8 mouse cellular contexts compared by ENCODE assay signal in genomic region chr12:112130957-112131356, GRCm38 (mm10). TPM values are rescaled to one million over a fixed set of nuclear protein-coding genes. Genes with fewer than 3 reads are reported as not detected.
DNase-seq lines count a peak whose midpoint lies in the region; ATAC-seq and TF ChIP-seq lines count a peak whose summit lies in the region.

No protein-coding gene starts in this region.

- peak overlapping the region; percentile 57 for H3K27ac ChIP-seq in testis, adult 2 months (ENCODE audit: control insufficient read depth, insufficient read depth, low read depth, low read length)
- no peak overlapping the region for H3K27ac ChIP-seq in hindbrain, embryonic 16.5 days (ENCODE audit: low read depth, low read length)
- no peak overlapping the region for H3K27ac ChIP-seq in liver, embryonic 11.5 days (ENCODE audit: low read depth, low read length)
- peak overlapping the region; percentile 94 for H3K27ac ChIP-seq in stomach, postnatal 0 days (replicated peaks)

- H3K9ac ChIP-seq in hindbrain, embryonic 16.5 days (ENCODE audit: low read depth, low read length) = no peak overlapping the region
- peak overlapping the region; percentile 64; the same call in 1 of the 2 replicates for H3K9ac ChIP-seq in liver, embryonic 11.5 days (ENCODE audit: low read depth, low read length)
- peak overlapping the region; percentile 76 for H3K9ac ChIP-seq in stomach, postnatal 0 days (ENCODE audit: low read length)

- TF ChIP-seq EP300 in stomach, postnatal 0 days (optimal IDR thresholded peaks at IDR 0.05) = no peak

- no peak for TF ChIP-seq POLR2A in testis, adult 2 months (IDR thresholded peaks at IDR 0.05; ENCODE audit: control insufficient read depth, low read depth, low read length)

- H3K4me2 ChIP-seq in hindbrain, embryonic 16.5 days (ENCODE audit: low read length) = peak overlapping the region; percentile 100
- H3K4me2 ChIP-seq in liver, embryonic 11.5 days = peak overlapping the region; percentile 86
- H3K4me2 ChIP-seq in stomach, postnatal 0 days (replicated peaks; ENCODE audit: low read depth) = peak overlapping the region; percentile 77

- H3K27me3 ChIP-seq in testis, adult 2 months (ENCODE audit: control insufficient read depth, insufficient read depth, low read length) = peaks cover 2% of the 10 kb centered on the region; the same call in 1 of the 2 replicates
- peaks cover 27% of the 10 kb centered on the region for H3K27me3 ChIP-seq in hindbrain, embryonic 16.5 days (replicated peaks; ENCODE audit: control insufficient read depth, insufficient read depth, low read length)
- peaks cover 51% of the 10 kb centered on the region for H3K27me3 ChIP-seq in liver, embryonic 11.5 days (replicated peaks; ENCODE audit: control insufficient read depth, insufficient read depth, low read length)
- no peaks in the 10 kb centered on the region for H3K27me3 ChIP-seq in stomach, postnatal 0 days (ENCODE audit: control insufficient read depth, insufficient read depth, low read length)

- ATAC-seq in hindbrain, embryonic 16.5 days = no peak
- ATAC-seq in liver, embryonic 11.5 days (replicated peaks; ENCODE audit: low FRiP score) = no peak
- 0 out of 2 replicates have a peak, but pooled peaks have one; percentile 22 for ATAC-seq in stomach, postnatal 0 days (ENCODE audit: low FRiP score, low TSS enrichment)
- no peak for ATAC-seq in inflammation-experienced regulatory T-cells, adult 6 months

- no peak for DNase-seq in testis, postnatal 10 days (ENCODE audit: low spot score)
- no peak for DNase-seq in liver, embryonic 11.5 days (ENCODE audit: low spot score)
- DNase-seq in stomach, postnatal 0 days (ENCODE audit: low spot score) = peak; percentile 53
- no peak for DNase-seq in cerebellum, postnatal 4 days (ENCODE audit: low spot score in 2 of 2)
- DNase-seq in spleen, postnatal 14 days (ENCODE audit: low spot score in 2 of 2) = no peak

- no peaks in the 10 kb centered on the region for H3K9me3 ChIP-seq in hindbrain, embryonic 16.5 days (ENCODE audit: control insufficient read depth, low read length)
- no peaks in the 10 kb centered on the region for H3K9me3 ChIP-seq in liver, embryonic 11.5 days (ENCODE audit: control insufficient read depth, low read length)
- H3K9me3 ChIP-seq in stomach, postnatal 0 days (ENCODE audit: control insufficient read depth, low read length) = no peaks in the 10 kb centered on the region

- peak overlapping the region; percentile 68 for H3K4me3 ChIP-seq in testis, adult 2 months (ENCODE audit: control insufficient read depth, low read depth, low read length)
- peak overlapping the region; percentile 66 for H3K4me3 ChIP-seq in hindbrain, embryonic 16.5 days (ENCODE audit: low read length)
- peak overlapping the region; percentile 64 for H3K4me3 ChIP-seq in liver, embryonic 11.5 days (ENCODE audit: low read depth, low read length)
- H3K4me3 ChIP-seq in stomach, postnatal 0 days (ENCODE audit: low read depth, low read length) = peak overlapping the region; percentile 71

- H3K36me3 ChIP-seq in testis, adult 2 months (ENCODE audit: control insufficient read depth, insufficient read depth, low read length) = no peaks in the 10 kb centered on the region
- H3K36me3 ChIP-seq in hindbrain, embryonic 16.5 days (ENCODE audit: control insufficient read depth, insufficient read depth, low read length) = no peaks in the 10 kb centered on the region
- no peaks in the 10 kb centered on the region for H3K36me3 ChIP-seq in liver, embryonic 11.5 days (ENCODE audit: control insufficient read depth, insufficient read depth, low read length)
- H3K36me3 ChIP-seq in stomach, postnatal 0 days (ENCODE audit: control insufficient read depth, insufficient read depth, low read length) = no peaks in the 10 kb centered on the region

- WGBS in hindbrain, embryonic 16.5 days = 10% methylated on average over 32 of the region's 32 CpGs
- 16% methylated on average over 32 of the region's 32 CpGs for WGBS in liver, embryonic 11.5 days
- 9% methylated on average over 31 of the region's 32 CpGs for WGBS in stomach, postnatal 0 days

- peaks cover 23% of the 10 kb centered on the region for H3K4me1 ChIP-seq in testis, adult 2 months (ENCODE audit: control insufficient read depth, insufficient read depth, low read length)
- H3K4me1 ChIP-seq in hindbrain, embryonic 16.5 days (ENCODE audit: control insufficient read depth, insufficient read depth, low read depth, low read length) = no peaks in the 10 kb centered on the region; the same call in 1 of the 2 replicates
- H3K4me1 ChIP-seq in liver, embryonic 11.5 days (replicated peaks; ENCODE audit: control insufficient read depth, insufficient read depth, low read length) = peaks cover 4% of the 10 kb centered on the region; the same call in 1 of the 2 replicates
- H3K4me1 ChIP-seq in stomach, postnatal 0 days (replicated peaks; ENCODE audit: control insufficient read depth, insufficient read depth) = peaks cover 9% of the 10 kb centered on the region

- no peak for TF ChIP-seq CTCF in testis, adult 2 months (IDR thresholded peaks at IDR 0.05; ENCODE audit: control insufficient read depth, insufficient read depth, insufficient replicate concordance, low read depth, low read length)
- TF ChIP-seq CTCF in stomach, postnatal 0 days (IDR thresholded peaks at IDR 0.05; ENCODE audit: low read depth) = no peak

RNA-seq across cellular contexts. Expression of gene Kif26a, which starts 15.1 kb away (rescaled TPM):
- polyA plus RNA-seq in testis, adult 2 months (2012; rRNA removed) = 0.98 and 1.1 TPM in 2 replicates
- polyA plus RNA-seq in hindbrain, embryonic 16.5 days (2015; fragmentation: Nextera tagmentation; extraction: Ambion mirVana) = 2.5 and 3.8 TPM in 2 replicates
- 0.52 and 0.59 TPM in 2 replicates for polyA plus RNA-seq in liver, embryonic 11.5 days (2014; fragmentation: Nextera tagmentation; extraction: Ambion mirVana)
- 0.75 and 0.80 TPM in 2 replicates for polyA plus RNA-seq in stomach, postnatal 0 days (2015; fragmentation: Nextera tagmentation; extraction: Ambion mirVana)
- polyA plus RNA-seq in inflammation-experienced regulatory T-cells, adult 6 months (2017; shearing (Covaris generic)) = not detected

RNA-seq across cellular contexts. Expression of gene Aspg, which starts 24.5 kb away (rescaled TPM):
- 1.2 and 5.4 TPM in 2 replicates for polyA plus RNA-seq in testis, adult 2 months (2012; rRNA removed)
- 2.2 and 2.6 TPM in 2 replicates for polyA plus RNA-seq in hindbrain, embryonic 16.5 days (2015; fragmentation: Nextera tagmentation; extraction: Ambion mirVana)
- 0.38 and 0.73 TPM in 2 replicates for polyA plus RNA-seq in liver, embryonic 11.5 days (2014; fragmentation: Nextera tagmentation; extraction: Ambion mirVana)
- polyA plus RNA-seq in stomach, postnatal 0 days (2015; fragmentation: Nextera tagmentation; extraction: Ambion mirVana) = 6.0 and 6.9 TPM in 2 replicates
- polyA plus RNA-seq in inflammation-experienced regulatory T-cells, adult 6 months (2017; shearing (Covaris generic)) = not detected

Comparison
In these comparisons a context has a peak if more than half of its experiments do, and no peak if none do; other contexts are left out.
1. H3K27ac ChIP-seq: peak in testis, adult 2 months (single experiment) and stomach, postnatal 0 days (single experiment); none in hindbrain, embryonic 16.5 days (single experiment) and liver, embryonic 11.5 days (single experiment).
2. Peak in every context shown above with its lines, with median percentiles within 50 percentile points of each other: H3K4me3 ChIP-seq and H3K4me2 ChIP-seq.